Mouse (Mus musculus) monocyte, adult 5-6 weeks (primary cell): ENCODE measurements around the gene Hist2h3c2. TPM values are rescaled to one million over a fixed set of nuclear protein-coding genes. Genes with fewer than 3 reads are reported as not detected.
"Not testable (repeated sequence)": the region's sequence is repeated elsewhere in the genome, so short reads cannot be mapped to it uniquely, and the experiment has no call there.

Source experiments
- ATAC-seq: fragments of 153-309, 156-312 bp; replicated peaks from 2 replicates; pipeline ENCODE4 v1.8.0; 2017; ENCODE audit warnings: mild to moderate bottlenecking; ENCODE audit not compliant: low TSS enrichment, insufficient number of reproducible peaks, severe bottlenecking, poor library complexity, low FRiP score
- total RNA-seq: library from RNA; stranded (forward); fragments of 200-1000, 200-491, 200-594 nt; gene quantifications from 3 replicates; pipeline ENCODE4 v1.2.3, GENCODE M21; 2017

The Hist2h3c2 gene
- total RNA-seq, 1 experiment from 2014 or later, result 1.6 TPM

GRCm38 (mm10) chr3:96239949-96240798 is 1.2 kb upstream of the Hist2h3c2 start, which contains the start of gene Hist2h2aa2:
Gene Hist2h2aa2, minus strand, starts transcription at chr3:96240276.
- peak; percentile 81 for ATAC-seq

GRCm38 (mm10) chr3:96237904-96238511 is 919 bp downstream of the Hist2h3c2 start:
- no peak for ATAC-seq

GRCm38 (mm10) chr3:96237335-96237903 is 1.5 kb downstream of the Hist2h3c2 start:
- ATAC-seq, result no peak

- no peak for ATAC-seq
These were observed 2.0 kb downstream of the Hist2h3c2 start for GRCm38 (mm10) chr3:96236834-96237334.

- ATAC-seq, result no peak
These were observed 3.1 kb downstream of the Hist2h3c2 start for GRCm38 (mm10) chr3:96235836-96236235.

- ATAC-seq, result no peak
These were observed 4.0 kb downstream of the Hist2h3c2 start for GRCm38 (mm10) chr3:96234914-96235313.

- ATAC-seq, result no peak
These were observed 7.2 kb downstream of the Hist2h3c2 start for GRCm38 (mm10) chr3:96231758-96232120.

- no peak for ATAC-seq
These were observed 7.8 kb downstream of the Hist2h3c2 start for GRCm38 (mm10) chr3:96230910-96231757.

- ATAC-seq, result peak; percentile 57; the same call in 1 of the 2 replicates
These were observed 8.5 kb downstream of the Hist2h3c2 start for GRCm38 (mm10) chr3:96230404-96230803.

- 0 out of 2 replicates have a peak, but pooled peaks have one; percentile 14 for ATAC-seq
These were observed 10.1 kb downstream of the Hist2h3c2 start for GRCm38 (mm10) chr3:96228828-96229227.

GRCm38 (mm10) chr3:96226695-96227648 is 12.0 kb downstream of the Hist2h3c2 start:
- peak; percentile 62 for ATAC-seq

GRCm38 (mm10) chr3:96225421-96225820 is 13.5 kb downstream of the Hist2h3c2 start:
- ATAC-seq, result no peak

- ATAC-seq, result no peak
These were observed 16.2 kb downstream of the Hist2h3c2 start for GRCm38 (mm10) chr3:96222774-96223173.

- ATAC-seq, result no peak
These were observed 17.3 kb downstream of the Hist2h3c2 start for GRCm38 (mm10) chr3:96221640-96222038.

- ATAC-seq, result peak; percentile 82
These were observed 17.9 kb downstream of the Hist2h3c2 start, which contains the start of the genes Hist2h2ac and Hist2h2be for GRCm38 (mm10) chr3:96220765-96221639. Gene Hist2h2ac, minus strand, starts transcription at chr3:96220880. Gene Hist2h2be, plus strand, starts transcription at chr3:96221119.

GRCm38 (mm10) chr3:96220131-96220764 is 18.7 kb downstream of the Hist2h3c2 start:
- ATAC-seq, result not testable (repeated sequence)
